Mouse (Mus musculus): Measurements from ENCODE around the gene Cdk1. TPM values are rescaled to one million over a fixed set of nuclear protein-coding genes. Genes with fewer than 3 reads are reported as not detected.

Cdk1 gene
- 0.83 TPM for polyA plus RNA-seq (2017; shearing (Covaris generic))

DNA sequence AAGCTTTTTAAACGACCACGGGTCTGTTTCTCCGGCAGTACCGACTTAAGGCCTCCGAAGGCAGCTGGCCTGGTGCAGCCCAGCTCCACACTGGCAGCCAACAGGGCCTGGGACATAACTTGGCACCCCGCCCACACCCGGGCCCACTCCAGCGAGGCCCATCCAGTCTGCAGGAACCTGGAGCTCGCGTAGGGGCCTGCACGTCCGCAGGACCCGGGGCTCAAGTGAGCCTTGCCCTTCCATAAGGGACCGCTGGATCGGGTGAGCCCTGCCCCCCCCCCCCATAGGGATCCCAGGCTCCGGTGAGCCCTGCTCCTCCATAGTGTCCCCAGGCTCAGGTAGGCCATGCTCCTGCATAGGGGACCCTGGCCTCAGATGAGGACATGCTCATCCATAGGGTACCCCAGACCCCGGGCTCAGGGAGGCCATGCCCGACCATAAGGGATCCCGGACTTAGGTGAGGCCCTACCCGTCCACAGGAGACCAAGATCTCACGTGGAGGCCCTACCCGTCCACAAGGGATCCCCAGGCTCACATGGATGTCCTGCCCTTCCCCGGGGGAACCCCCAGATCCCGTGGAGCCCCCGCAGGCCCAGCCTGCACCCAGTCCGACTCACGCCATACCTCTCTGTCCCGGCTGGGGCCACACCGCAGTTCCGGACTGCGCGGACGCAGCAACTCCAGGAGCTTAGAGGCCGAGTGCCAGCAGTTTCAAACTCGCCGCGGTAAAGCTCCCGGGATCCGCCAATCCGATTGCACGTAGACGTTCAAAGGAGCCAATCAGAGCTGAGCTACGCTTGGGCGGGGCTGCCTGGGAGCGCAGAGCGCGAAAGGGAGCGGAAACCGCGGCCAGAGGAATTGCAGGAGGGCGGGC lies at the start of gene Cdk1:
Gene Cdk1 (minus strand): TSS at position 727 of the 874 bp plus-strand sequence.

DNA sequence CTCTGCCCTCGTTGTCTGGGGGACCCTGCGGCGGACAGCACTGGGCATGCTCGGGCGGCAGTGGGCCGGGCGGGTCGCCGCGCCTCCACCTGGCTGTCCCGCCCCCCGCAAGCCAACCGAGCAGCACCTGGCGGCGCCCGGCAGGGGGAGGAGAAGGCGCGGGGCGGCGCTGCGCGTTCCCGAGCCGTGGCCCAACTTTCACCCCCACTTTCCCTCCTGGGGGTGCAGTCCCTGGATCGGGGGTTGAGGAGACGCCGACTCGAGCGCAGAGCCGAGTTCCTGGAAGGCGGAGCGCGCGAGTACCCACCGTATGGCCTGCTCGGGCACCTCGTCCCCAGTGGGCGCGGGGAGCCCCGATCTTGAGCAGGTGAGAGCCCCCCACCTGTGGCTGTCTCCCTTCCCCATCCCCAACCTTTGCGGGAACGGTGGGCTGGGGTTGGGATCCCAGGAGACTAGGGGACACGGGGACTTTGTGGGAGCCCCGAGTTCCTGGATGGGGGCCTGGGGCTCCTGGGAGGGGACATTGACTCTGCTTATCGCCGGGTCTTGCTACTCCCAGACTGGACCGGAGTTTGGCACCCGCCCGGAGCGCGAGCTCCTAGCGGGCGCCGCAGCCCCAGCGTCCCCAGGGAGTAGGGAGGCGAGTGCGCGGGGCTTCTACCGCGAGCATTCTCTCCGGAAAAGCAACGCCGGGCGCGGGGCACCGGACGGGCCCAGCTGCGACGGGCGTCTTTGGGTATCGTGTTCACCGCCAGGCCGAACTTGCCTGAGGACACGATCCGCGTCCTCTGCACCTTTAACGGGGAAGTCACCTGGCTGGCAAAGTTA lies 46.2 kb upstream of the Cdk1 start, which contains the start of gene Ank3:
Gene Ank3 (plus strand): TSS at position 11 of the 828 bp plus-strand sequence.

Other genes starting within 250 kb of the Cdk1 start
- gene Rhobtb1, start 201.5 kb downstream of the Cdk1 start, polyA plus RNA-seq (2017; shearing (Covaris generic)): not detected
- gene A930033H14Rik, start 139.8 kb downstream of the Cdk1 start, polyA plus RNA-seq (2017; shearing (Covaris generic)): not detected
- gene Ank3, start 45.8 kb upstream of the Cdk1 start, polyA plus RNA-seq (2017; shearing (Covaris generic)): 0.58 TPM

Data from naive thymus-derived CD4-positive, alpha-beta T cell, adult 5 months (primary cell).